Mouse (Mus musculus) limb, embryonic 11.5 days (tissue): ENCODE measurements around the gene Osbp2. TPM values are rescaled to one million over a fixed set of nuclear protein-coding genes. Genes with fewer than 3 reads are reported as not detected.

Source experiments
- ATAC-seq: fragments of 200-750 bp; cut with Nextera tagmentation; 2 replicates; pipeline ENCODE4 v1.8.0; 2017; ENCODE audit warnings: low read depth; ENCODE audit not compliant: insufficient number of reproducible peaks, low FRiP score, low TSS enrichment
- DNase-seq: peaks from one replicate; pipeline ENCODE4 v3.0.0-alpha.2; 2015; ENCODE audit warnings: low spot score
- H3K27ac ChIP-seq: fragments of 300-500 bp; sonication (generic); replicated peaks from 2 replicates; pipeline ENCODE4 v1.5.1; 2014; ENCODE audit warnings: low read depth, mild to moderate bottlenecking, low read length
- H3K27me3 ChIP-seq: fragments of 300-500 bp; sonication (generic); 2 replicates; pipeline ENCODE4 v1.6.1; 2014; ENCODE audit warnings: mild to moderate bottlenecking, low read length, mixed read lengths; ENCODE audit not compliant: control insufficient read depth, insufficient read depth
- H3K36me3 ChIP-seq: fragments of 300-500 bp; sonication (generic); 2 replicates; pipeline ENCODE4 v1.6.1; 2014; ENCODE audit warnings: mild to moderate bottlenecking, low read length, moderate library complexity, mixed read lengths; ENCODE audit not compliant: control insufficient read depth, insufficient read depth
- H3K4me1 ChIP-seq: fragments of 300-500 bp; sonication (generic); 2 replicates; pipeline ENCODE4 v1.6.1; 2014; ENCODE audit warnings: low read length, mixed read lengths; ENCODE audit not compliant: control insufficient read depth, insufficient read depth
- H3K4me2 ChIP-seq: fragments of 300-500 bp; sonication (generic); 2 replicates; pipeline ENCODE4 v1.6.1; 2014; ENCODE audit warnings: low read depth, mild to moderate bottlenecking, moderate library complexity; ENCODE audit not compliant: severe bottlenecking
- H3K4me3 ChIP-seq: fragments of 300-500 bp; sonication (generic); 2 replicates; pipeline ENCODE4 v1.5.1; 2014; ENCODE audit warnings: low read depth, low read length
- H3K9ac ChIP-seq: fragments of 300-500 bp; sonication (generic); 2 replicates; pipeline ENCODE4 v1.6.1; 2014; ENCODE audit warnings: mild to moderate bottlenecking, low read length
- H3K9me3 ChIP-seq: fragments of 300-500 bp; sonication (generic); 2 replicates; pipeline ENCODE4 v1.6.1; 2016; ENCODE audit warnings: low read length; ENCODE audit not compliant: control insufficient read depth
- WGBS: fragments of 180-500 bp; shearing (Covaris S2); extraction: QIAGEN DNeasy Blood & Tissue Kit; methylation state at CpG from one replicate; pipeline ENCODE4 v1.1.7; 2014; 5-methylcytosine and 5-hydroxymethylcytosine counted together
- polyA plus RNA-seq: library from polyadenylated mRNA; unstranded; fragments of >200 nt; fragmentation: Nextera tagmentation; extraction: Ambion mirVana; gene quantifications from 2 replicates; pipeline ENCODE4 v1.2.1, GENCODE M21; 2014

Osbp2 gene
- polyA plus RNA-seq, 1 experiment from 2014 or later: 0.69 TPM

- Histone ChIP-seq H3K9me3 (no peaks in the 10 kb centered on the region), H3K27me3 (no peaks in the 10 kb centered on the region), H3K9ac (no peak overlapping the region), H3K4me2 (no peak overlapping the region), H3K36me3 (no peaks in the 10 kb centered on the region), H3K4me1 (no peaks in the 10 kb centered on the region), H3K27ac (no peak overlapping the region), H3K4me3 (no peak overlapping the region)
- no peak for ATAC-seq
- WGBS: 94% methylated on average over 5 of the region's 5 CpGs
- DNase-seq: no peak
These were observed 7.9 kb downstream of the Osbp2 start for GRCm38 (mm10) chr11:3855846-3856245.

GRCm38 (mm10) chr11:3854156-3854555, 9.5 kb downstream of the Osbp2 start:
- ATAC-seq (no peak), DNase-seq (no peak)
- Histone ChIP-seq H3K4me2 (no peak overlapping the region), H3K4me3 (no peak overlapping the region), H3K9me3 (no peaks in the 10 kb centered on the region), H3K36me3 (no peaks in the 10 kb centered on the region), H3K9ac (no peak overlapping the region), H3K27me3 (no peaks in the 10 kb centered on the region), H3K4me1 (no peaks in the 10 kb centered on the region), H3K27ac (no peak overlapping the region)
- WGBS: 94% methylated on average over 3 of the region's 3 CpGs

- Histone ChIP-seq H3K9ac (no peak overlapping the region), H3K36me3 (no peaks in the 10 kb centered on the region), H3K9me3 (no peaks in the 10 kb centered on the region), H3K27ac (no peak overlapping the region), H3K4me3 (no peak overlapping the region), H3K4me1 (no peaks in the 10 kb centered on the region), H3K27me3 (no peaks in the 10 kb centered on the region), H3K4me2 (no peak overlapping the region)
- no peak for ATAC-seq
- 89% methylated on average over 5 of the region's 5 CpGs for WGBS
- no peak for DNase-seq
These were observed 10.1 kb downstream of the Osbp2 start for GRCm38 (mm10) chr11:3853481-3854034.

- H3K27ac ChIP-seq: no peak overlapping the region
- no peaks in the 10 kb centered on the region for H3K27me3 ChIP-seq
- ATAC-seq: no peak
- no peaks in the 10 kb centered on the region for H3K4me1 ChIP-seq
- 93% methylated on average over 10 of the region's 10 CpGs for WGBS
- H3K9ac ChIP-seq: no peak overlapping the region
- H3K4me3 ChIP-seq: no peak overlapping the region
- no peak for DNase-seq
- H3K9me3 ChIP-seq: no peaks in the 10 kb centered on the region
- H3K36me3 ChIP-seq: no peaks in the 10 kb centered on the region
- no peak overlapping the region for H3K4me2 ChIP-seq
These were observed 10.7 kb downstream of the Osbp2 start for GRCm38 (mm10) chr11:3853031-3853430.

GRCm38 (mm10) chr11:3851872-3852271, 11.8 kb downstream of the Osbp2 start:
- Histone ChIP-seq H3K4me2 (no peak overlapping the region), H3K4me3 (no peak overlapping the region), H3K27me3 (no peaks in the 10 kb centered on the region), H3K9me3 (no peaks in the 10 kb centered on the region), H3K27ac (no peak overlapping the region), H3K4me1 (no peaks in the 10 kb centered on the region), H3K36me3 (no peaks in the 10 kb centered on the region), H3K9ac (no peak overlapping the region)
- 74% methylated on average over 4 of the region's 4 CpGs for WGBS
- ATAC-seq (no peak), DNase-seq (no peak)

DNA sequence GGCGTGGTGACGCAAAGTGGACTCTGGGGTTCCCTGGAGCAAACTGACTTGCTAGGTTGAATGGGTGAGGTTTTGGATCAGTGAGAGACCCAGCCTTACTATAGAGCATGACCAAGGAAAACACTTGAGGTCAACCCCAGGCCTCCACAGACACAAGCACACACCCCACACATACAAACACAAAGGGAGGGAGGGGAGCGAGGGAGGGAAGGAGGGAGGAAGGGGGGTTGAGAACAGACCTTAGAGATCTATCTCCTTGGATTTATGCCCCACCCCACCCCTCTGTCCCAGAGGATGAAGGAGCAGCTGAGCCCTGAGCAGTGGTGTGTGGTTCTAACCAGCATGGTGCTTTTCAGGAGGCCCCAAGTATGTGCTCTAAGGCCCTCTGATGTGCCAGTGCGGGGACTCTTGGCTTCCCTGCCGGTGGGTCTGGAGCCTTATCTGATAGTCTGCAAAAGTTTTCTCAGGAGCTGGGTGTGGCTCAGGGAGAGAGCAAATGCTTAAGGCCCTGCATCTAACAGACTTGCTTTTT, 12.9 kb downstream of the Osbp2 start:
- H3K4me2 ChIP-seq: no peak overlapping the region
- no peak overlapping the region for H3K9ac ChIP-seq
- no peaks in the 10 kb centered on the region for H3K4me1 ChIP-seq
- WGBS: 65% methylated on average over 4 of the region's 5 CpGs
- DNase-seq (no peak), ATAC-seq (no peak)
- H3K4me3 ChIP-seq: no peak overlapping the region
- H3K27ac ChIP-seq: no peak overlapping the region
- H3K36me3 ChIP-seq: no peaks in the 10 kb centered on the region
- no peaks in the 10 kb centered on the region for H3K9me3 ChIP-seq
- no peaks in the 10 kb centered on the region for H3K27me3 ChIP-seq

- Histone ChIP-seq H3K27me3 (no peaks in the 10 kb centered on the region), H3K9me3 (no peaks in the 10 kb centered on the region), H3K36me3 (no peaks in the 10 kb centered on the region), H3K27ac (no peak overlapping the region), H3K4me1 (no peaks in the 10 kb centered on the region), H3K9ac (no peak overlapping the region), H3K4me2 (no peak overlapping the region), H3K4me3 (no peak overlapping the region)
- 77% methylated on average over 2 of the region's 2 CpGs for WGBS
- no peak for ATAC-seq
- no peak for DNase-seq
These were observed 13.4 kb downstream of the Osbp2 start for GRCm38 (mm10) chr11:3850315-3850614.

- ATAC-seq: no peak
These were observed 14.0 kb downstream of the Osbp2 start for GRCm38 (mm10) chr11:3849469-3850314.

More at GRCm38 (mm10) chr11:3849469-3850314, 14.0 kb downstream of the Osbp2 start:
- H3K27ac ChIP-seq: no peak overlapping the region
- WGBS: 83% methylated on average over 15 of the region's 15 CpGs
- no peaks in the 10 kb centered on the region for H3K9me3 ChIP-seq
- H3K9ac ChIP-seq: no peak overlapping the region
- H3K4me2 ChIP-seq: no peak overlapping the region
- H3K4me3 ChIP-seq: no peak overlapping the region
- H3K27me3 ChIP-seq: no peaks in the 10 kb centered on the region
- no peak for DNase-seq
- no peaks in the 10 kb centered on the region for H3K4me1 ChIP-seq
- H3K36me3 ChIP-seq: no peaks in the 10 kb centered on the region
